Mouse (Mus musculus) heart, postnatal 0 days (tissue): ENCODE measurements around the gene Hdac4.

Experiments
- CTCF ChIP-seq: IDR thresholded peaks from 2 replicates; pipeline ENCODE4 v1.5.1; 2016; ENCODE audit warnings: antibody characterized with exemption, control low read depth, low read depth
- EP300 ChIP-seq: IDR thresholded peaks from 2 replicates; pipeline ENCODE4 v1.6.1; 2016; ENCODE audit warnings: antibody characterized with exemption, low read depth

DNA sequence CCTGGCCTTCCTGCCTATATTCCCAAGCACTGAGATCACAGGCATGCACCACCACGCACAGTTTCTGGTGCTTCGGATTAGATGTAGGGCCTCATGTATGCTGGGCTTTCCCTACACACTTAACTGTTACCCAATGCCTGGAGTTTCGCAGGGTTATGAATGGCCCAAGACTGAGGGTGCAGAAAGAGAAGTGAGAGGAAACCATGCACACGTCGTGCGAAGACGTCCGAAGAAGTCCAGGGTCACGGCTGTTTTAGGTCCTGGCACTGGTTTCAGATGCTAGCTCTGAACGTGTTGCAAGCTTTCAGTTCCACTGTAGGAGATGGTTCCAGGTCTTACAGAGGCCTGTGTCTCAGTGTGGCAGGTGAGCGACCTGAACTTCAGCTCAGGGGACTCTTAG, 21.2 kb upstream of the Hdac4 start:
- TF ChIP-seq CTCF (no peak), EP300 (no peak)
